Mouse (Mus musculus) heart, postnatal 0 days (tissue): ENCODE results near the gene Plekhj1. TPM values are rescaled to one million over a fixed set of nuclear protein-coding genes. Genes with fewer than 3 reads are reported as not detected.

ENCODE experiments used
- ATAC-seq: fragments of 200-750 bp; cut with Nextera tagmentation; 2 replicates; pipeline ENCODE4 v1.8.0; 2017; ENCODE audit warnings: low read depth, moderate number of reproducible peaks, moderate library complexity; ENCODE audit not compliant: insufficient read depth
- DNase-seq: peaks from one replicate; pipeline ENCODE4 v3.0.0-alpha.2; 2016; ENCODE audit warnings: low spot score
- H3K27ac ChIP-seq: fragments of 300-500 bp; sonication (generic); 2 replicates; pipeline ENCODE4 v1.5.1; 2014; ENCODE audit warnings: low read depth, mild to moderate bottlenecking
- H3K27me3 ChIP-seq: fragments of 300-500 bp; sonication (generic); 2 replicates; pipeline ENCODE4 v1.6.1; 2014; ENCODE audit warnings: low read length, mixed read lengths; ENCODE audit not compliant: control insufficient read depth, insufficient read depth
- H3K36me3 ChIP-seq: fragments of 300-500 bp; sonication (generic); replicated peaks from 2 replicates; pipeline ENCODE4 v1.6.1; 2014; ENCODE audit warnings: low read length, mixed read lengths; ENCODE audit not compliant: control insufficient read depth, insufficient read depth
- H3K4me1 ChIP-seq: fragments of 300-500 bp; sonication (generic); 2 replicates; pipeline ENCODE4 v1.6.1; 2014; ENCODE audit warnings: antibody characterized with exemption; ENCODE audit not compliant: control insufficient read depth, insufficient read depth
- H3K4me2 ChIP-seq: fragments of 300-500 bp; sonication (generic); 2 replicates; pipeline ENCODE4 v1.6.1; 2014; ENCODE audit warnings: low read depth, mild to moderate bottlenecking, low read length, moderate library complexity
- H3K4me3 ChIP-seq: fragments of 300-500 bp; sonication (generic); 2 replicates; pipeline ENCODE4 v1.5.1; 2014; ENCODE audit warnings: low read depth, low read length
- H3K9ac ChIP-seq: fragments of 300-500 bp; sonication (generic); replicated peaks from 2 replicates; pipeline ENCODE4 v1.6.1; 2014; ENCODE audit warnings: low read depth, low read length, mixed read lengths
- H3K9me3 ChIP-seq: fragments of 300-500 bp; sonication (generic); replicated peaks from 2 replicates; pipeline ENCODE4 v1.6.1; 2016; ENCODE audit warnings: low read length; ENCODE audit not compliant: control insufficient read depth
- CTCF ChIP-seq: IDR thresholded peaks from 2 replicates; pipeline ENCODE4 v1.5.1; 2016; ENCODE audit warnings: antibody characterized with exemption, control low read depth, low read depth
- EP300 ChIP-seq: IDR thresholded peaks from 2 replicates; pipeline ENCODE4 v1.6.1; 2016; ENCODE audit warnings: antibody characterized with exemption, low read depth
- WGBS: fragments of 180-500 bp; shearing (Covaris S2); extraction: QIAGEN DNeasy Blood & Tissue Kit; methylation state at CpG from one replicate; pipeline ENCODE4 v1.1.7; 2014; 5-methylcytosine and 5-hydroxymethylcytosine counted together
- polyA plus RNA-seq: library from polyadenylated mRNA; unstranded; fragments of >200 nt; fragmentation: Nextera tagmentation; extraction: Ambion mirVana; gene quantifications from 2 replicates; pipeline ENCODE4 v1.2.1, GENCODE M21; 2015
- total RNA-seq: library from RNA; depleted of rRNA; stranded (reverse); fragments of >200 nt; gene quantifications from 2 replicates; pipeline ENCODE4 v1.2.3, GENCODE M21; 2014; ENCODE audit warnings: low replicate concordance

The Plekhj1 gene
- total and polyA plus RNA-seq, 2 experiments from 2014 or later: 29.3 to 41.8 TPM

- Histone ChIP-seq H3K9me3 (no peaks in the 10 kb centered on the region), H3K27me3 (no peaks in the 10 kb centered on the region), H3K4me1 (peaks cover 61% of the 10 kb centered on the region), H3K36me3 (peaks cover 23% of the 10 kb centered on the region), H3K4me3 (no peak overlapping the region), H3K9ac (no peak overlapping the region), H3K27ac (no peak overlapping the region), H3K4me2 (no peak overlapping the region)
- DNase-seq: no peak
- ATAC-seq: no peak
- no peak for TF ChIP-seq EP300
- TF ChIP-seq CTCF: no peak
- 70% methylated on average over 3 of the region's 3 CpGs for WGBS
These were observed 36.6 kb downstream of the Plekhj1 start for GRCm38 (mm10) chr10:80761821-80762220.

- DNase-seq: no peak
- ATAC-seq: no peak
- 0 out of 2 replicates have a peak overlapping the region, but pooled peaks have one; percentile 16 for H3K27ac ChIP-seq
- H3K36me3 ChIP-seq: peaks cover 13% of the 10 kb centered on the region
- 50% methylated on average over 4 of the region's 4 CpGs for WGBS
- no peak overlapping the region for H3K4me3 ChIP-seq
- H3K4me1 ChIP-seq: peaks cover 63% of the 10 kb centered on the region
- H3K27me3 ChIP-seq: no peaks in the 10 kb centered on the region
- H3K9me3 ChIP-seq: no peaks in the 10 kb centered on the region
- 0 out of 2 replicates have a peak overlapping the region, but pooled peaks have one; percentile 17 for H3K9ac ChIP-seq
- no peak overlapping the region for H3K4me2 ChIP-seq
- TF ChIP-seq EP300: no peak
- no peak for TF ChIP-seq CTCF
These were observed 37.6 kb downstream of the Plekhj1 start for GRCm38 (mm10) chr10:80760596-80761524.

DNA sequence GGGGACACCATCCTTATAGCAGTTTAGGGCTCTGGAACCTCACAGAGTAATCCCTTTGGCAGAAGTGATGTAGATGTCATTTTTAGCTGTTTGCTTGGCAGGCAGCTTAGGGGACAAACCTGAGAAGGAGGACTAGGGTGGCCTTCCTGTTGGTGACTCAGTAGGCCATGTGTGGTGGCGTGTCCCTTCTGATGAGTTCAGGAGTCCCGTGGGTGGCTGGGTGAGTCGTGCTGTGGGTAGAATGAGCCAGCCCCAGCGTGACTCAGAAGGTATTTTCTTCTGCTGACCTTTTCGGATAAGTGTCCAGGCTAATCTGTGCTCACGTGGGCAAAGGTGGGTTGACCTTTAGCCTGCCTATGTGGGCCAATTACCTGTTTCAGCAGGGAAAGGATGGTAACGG is 39.8 kb downstream of the Plekhj1 start:
- H3K4me2 ChIP-seq: no peak overlapping the region
- H3K36me3 ChIP-seq: no peaks in the 10 kb centered on the region
- ATAC-seq (no peak), DNase-seq (no peak)
- H3K27me3 ChIP-seq: no peaks in the 10 kb centered on the region
- H3K9ac ChIP-seq: no peak overlapping the region
- TF ChIP-seq CTCF (no peak), EP300 (no peak)
- peak overlapping the region; percentile 87 for H3K27ac ChIP-seq
- WGBS: 38% methylated on average over 7 of the region's 7 CpGs
- H3K4me3 ChIP-seq: no peak overlapping the region
- peaks cover 65% of the 10 kb centered on the region for H3K4me1 ChIP-seq
- no peaks in the 10 kb centered on the region for H3K9me3 ChIP-seq

- Histone ChIP-seq H3K4me3 (no peak overlapping the region), H3K9ac (no peak overlapping the region), H3K27ac (peak overlapping the region; percentile 87), H3K4me2 (peak overlapping the region; percentile 93), H3K4me1 (peaks cover 60% of the 10 kb centered on the region), H3K9me3 (no peaks in the 10 kb centered on the region), H3K36me3 (no peaks in the 10 kb centered on the region), H3K27me3 (no peaks in the 10 kb centered on the region)
- TF ChIP-seq EP300 (no peak), CTCF (peak; percentile 80)
- DNase-seq (peak; percentile 90), ATAC-seq (peak; percentile 69)
- WGBS: 24% methylated on average over 5 of the region's 5 CpGs
These were observed 40.7 kb downstream of the Plekhj1 start for GRCm38 (mm10) chr10:80757717-80758116.

DNA sequence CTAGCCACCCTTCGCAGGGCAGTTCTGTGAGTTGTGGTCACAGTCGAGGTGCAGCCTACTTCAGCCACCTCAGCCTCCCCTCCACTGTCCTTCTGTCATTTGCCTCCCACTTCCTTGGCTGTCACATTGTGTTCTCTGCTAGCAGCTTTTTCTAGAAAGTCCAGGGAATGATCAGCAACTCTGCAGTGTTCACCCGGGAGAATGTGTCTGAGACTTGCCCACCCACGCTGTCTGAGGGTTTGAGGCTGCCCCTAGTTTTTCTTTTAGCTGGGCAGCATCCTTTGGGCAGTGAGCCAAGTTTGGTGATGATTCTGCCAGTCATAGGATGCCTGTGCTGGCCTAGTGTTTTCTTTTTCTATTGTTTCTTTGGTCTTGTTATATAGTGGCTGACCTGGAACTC is 41.5 kb downstream of the Plekhj1 start:
- H3K36me3 ChIP-seq: no peaks in the 10 kb centered on the region
- H3K27me3 ChIP-seq: no peaks in the 10 kb centered on the region
- no peaks in the 10 kb centered on the region for H3K9me3 ChIP-seq
- peak overlapping the region; percentile 93 for H3K4me2 ChIP-seq
- DNase-seq: no peak
- WGBS: 25% methylated on average over 4 of the region's 4 CpGs
- TF ChIP-seq EP300 (no peak), CTCF (no peak)
- peak overlapping the region; percentile 96; the same call in 1 of the 2 replicates for H3K4me3 ChIP-seq
- no peak for ATAC-seq
- H3K4me1 ChIP-seq: peaks cover 65% of the 10 kb centered on the region
- peak overlapping the region; percentile 87 for H3K27ac ChIP-seq
- no peak overlapping the region for H3K9ac ChIP-seq
